Mouse (Mus musculus): ENCODE measurements at regions not wholly inside any gene's neighbourhood (a gene's known extent, or its start where the extent isn't known, plus 50 kb on each side); places are given as distances from the start of the nearest gene placed in this dataset.

- Histone ChIP-seq H3K36me3 (ENCODE audit: control insufficient read depth, insufficient read depth, low read length, poor library complexity, severe bottlenecking) (no peaks in the 10 kb centered on the region), H3K27me3 (ENCODE audit: control insufficient read depth, insufficient read depth, low read length, poor library complexity, severe bottlenecking) (no peaks in the 10 kb centered on the region)
- DNase-seq (ENCODE audit: low read depth, low spot score) = no peak
Measured at GRCm38 (mm10) chrX:166964656-166965582, 244.2 kb downstream of the Tmsb4x start.

- peak; percentile 63 for DNase-seq (ENCODE audit: low read depth, low spot score)
- Histone ChIP-seq H3K36me3 (ENCODE audit: control insufficient read depth, insufficient read depth, low read length, poor library complexity, severe bottlenecking) (no peaks in the 10 kb centered on the region), H3K27me3 (ENCODE audit: control insufficient read depth, insufficient read depth, low read length, poor library complexity, severe bottlenecking) (no peaks in the 10 kb centered on the region)
Measured at GRCm38 (mm10) chrX:166952528-166953189, 256.5 kb downstream of the Tmsb4x start.

GRCm38 (mm10) chrX:166951011-166951410 is 258.1 kb downstream of the Tmsb4x start:
- no peaks in the 10 kb centered on the region for H3K36me3 ChIP-seq (ENCODE audit: control insufficient read depth, insufficient read depth, low read length, poor library complexity, severe bottlenecking)
- no peak for DNase-seq (ENCODE audit: low read depth, low spot score)
- H3K27me3 ChIP-seq (ENCODE audit: control insufficient read depth, insufficient read depth, low read length, poor library complexity, severe bottlenecking) = no peaks in the 10 kb centered on the region

GRCm38 (mm10) chrX:166945915-166946314 is 263.2 kb downstream of the Tmsb4x start:
- Histone ChIP-seq H3K36me3 (ENCODE audit: control insufficient read depth, insufficient read depth, low read length, poor library complexity, severe bottlenecking) (no peaks in the 10 kb centered on the region), H3K27me3 (ENCODE audit: control insufficient read depth, insufficient read depth, low read length, poor library complexity, severe bottlenecking) (no peaks in the 10 kb centered on the region)
- DNase-seq (ENCODE audit: low read depth, low spot score) = no peak

GRCm38 (mm10) chrX:166945476-166945875 is 263.6 kb downstream of the Tmsb4x start:
- DNase-seq (ENCODE audit: low read depth, low spot score) = no peak
- Histone ChIP-seq H3K36me3 (ENCODE audit: control insufficient read depth, insufficient read depth, low read length, poor library complexity, severe bottlenecking) (no peaks in the 10 kb centered on the region), H3K27me3 (ENCODE audit: control insufficient read depth, insufficient read depth, low read length, poor library complexity, severe bottlenecking) (no peaks in the 10 kb centered on the region)

GRCm38 (mm10) chrX:166933766-166934165 is 275.3 kb downstream of the Tmsb4x start:
- no peaks in the 10 kb centered on the region for H3K27me3 ChIP-seq (ENCODE audit: control insufficient read depth, insufficient read depth, low read length, poor library complexity, severe bottlenecking)
- no peaks in the 10 kb centered on the region for H3K36me3 ChIP-seq (ENCODE audit: control insufficient read depth, insufficient read depth, low read length, poor library complexity, severe bottlenecking)
- DNase-seq (ENCODE audit: low read depth, low spot score) = no peak

GRCm38 (mm10) chrX:166932472-166932871 is 276.6 kb downstream of the Tmsb4x start:
- Histone ChIP-seq H3K27me3 (ENCODE audit: control insufficient read depth, insufficient read depth, low read length, poor library complexity, severe bottlenecking) (no peaks in the 10 kb centered on the region), H3K36me3 (ENCODE audit: control insufficient read depth, insufficient read depth, low read length, poor library complexity, severe bottlenecking) (no peaks in the 10 kb centered on the region)
- no peak for DNase-seq (ENCODE audit: low read depth, low spot score)

- H3K27me3 ChIP-seq (ENCODE audit: control insufficient read depth, insufficient read depth, low read length, poor library complexity, severe bottlenecking) = no peaks in the 10 kb centered on the region
- no peak for DNase-seq (ENCODE audit: low read depth, low spot score)
- H3K36me3 ChIP-seq (ENCODE audit: control insufficient read depth, insufficient read depth, low read length, poor library complexity, severe bottlenecking) = no peaks in the 10 kb centered on the region
Measured at GRCm38 (mm10) chrX:166931048-166931447, 278.1 kb downstream of the Tmsb4x start.

- Histone ChIP-seq H3K27me3 (ENCODE audit: control insufficient read depth, insufficient read depth, low read length, poor library complexity, severe bottlenecking) (no peaks in the 10 kb centered on the region), H3K36me3 (ENCODE audit: control insufficient read depth, insufficient read depth, low read length, poor library complexity, severe bottlenecking) (no peaks in the 10 kb centered on the region)
- no peak for DNase-seq (ENCODE audit: low read depth, low spot score)
Measured at GRCm38 (mm10) chrX:166929716-166930420, 279.2 kb downstream of the Tmsb4x start.

- DNase-seq (ENCODE audit: low read depth, low spot score) = no peak
- H3K36me3 ChIP-seq (ENCODE audit: control insufficient read depth, insufficient read depth, low read length, poor library complexity, severe bottlenecking) = no peaks in the 10 kb centered on the region
- no peaks in the 10 kb centered on the region for H3K27me3 ChIP-seq (ENCODE audit: control insufficient read depth, insufficient read depth, low read length, poor library complexity, severe bottlenecking)
Measured at GRCm38 (mm10) chrX:166915356-166915953, 293.7 kb downstream of the Tmsb4x start.

- no peaks in the 10 kb centered on the region for H3K36me3 ChIP-seq (ENCODE audit: control insufficient read depth, insufficient read depth, low read length, poor library complexity, severe bottlenecking)
- DNase-seq (ENCODE audit: low read depth, low spot score) = no peak
- no peaks in the 10 kb centered on the region for H3K27me3 ChIP-seq (ENCODE audit: control insufficient read depth, insufficient read depth, low read length, poor library complexity, severe bottlenecking)
Measured at GRCm38 (mm10) chrX:166906602-166907001, 302.5 kb downstream of the Tmsb4x start.

- H3K27me3 ChIP-seq (ENCODE audit: control insufficient read depth, insufficient read depth, low read length, poor library complexity, severe bottlenecking) = no peaks in the 10 kb centered on the region
- DNase-seq (ENCODE audit: low read depth, low spot score) = no peak
- H3K36me3 ChIP-seq (ENCODE audit: control insufficient read depth, insufficient read depth, low read length, poor library complexity, severe bottlenecking) = no peaks in the 10 kb centered on the region
Measured at GRCm38 (mm10) chrX:166900761-166901160, 308.4 kb downstream of the Tmsb4x start.

- DNase-seq (ENCODE audit: low read depth, low spot score) = no peak
- H3K36me3 ChIP-seq (ENCODE audit: control insufficient read depth, insufficient read depth, low read length, poor library complexity, severe bottlenecking) = no peaks in the 10 kb centered on the region
Measured at GRCm38 (mm10) chrX:166895199-166895598, 309.7 kb upstream of the Egfl6 start.

GRCm38 (mm10) chrX:166886417-166886816 is 300.9 kb upstream of the Egfl6 start:
- no peaks in the 10 kb centered on the region for H3K27me3 ChIP-seq (ENCODE audit: control insufficient read depth, insufficient read depth, low read length, poor library complexity, severe bottlenecking)
- DNase-seq (ENCODE audit: low read depth, low spot score) = no peak

More at GRCm38 (mm10) chrX:166895199-166895598, 309.7 kb upstream of the Egfl6 start:
- H3K27me3 ChIP-seq (ENCODE audit: control insufficient read depth, insufficient read depth, low read length, poor library complexity, severe bottlenecking) = no peaks in the 10 kb centered on the region

More at GRCm38 (mm10) chrX:166886417-166886816, 300.9 kb upstream of the Egfl6 start:
- no peaks in the 10 kb centered on the region for H3K36me3 ChIP-seq (ENCODE audit: control insufficient read depth, insufficient read depth, low read length, poor library complexity, severe bottlenecking)
